9 mouse cellular contexts compared by ENCODE assay signal in genomic region chr11:4308514-4309450, GRCm38 (mm10). TPM values are rescaled to one million over a fixed set of nuclear protein-coding genes. Genes with fewer than 3 reads are reported as not detected.
A peak's percentile ranks its signal among the peaks of the same experiment; 100 is the strongest.
DNase-seq lines count a peak whose midpoint lies in the region; ATAC-seq and TF ChIP-seq lines count a peak whose summit lies in the region.
"Had no signal": no experiment of that assay in that cellular context is flagged by ENCODE, and none has a peak within 500 bp of the region (broad histone marks: within the 10 kb centered on the region; RNA-seq: fewer than 3 reads in every experiment).

No protein-coding gene starts in this region.

- H3K4me1 ChIP-seq in forebrain, embryonic 12.5 days, result peaks cover 12% of the 10 kb centered on the region
- H3K4me1 ChIP-seq in forebrain, embryonic 16.5 days (replicated peaks; ENCODE audit: control insufficient read depth, insufficient read depth, low read length), result no peaks in the 10 kb centered on the region; the same call in 1 of the 2 replicates
- peaks cover 5% of the 10 kb centered on the region for H3K4me1 ChIP-seq in ES-Bruce4 (ENCODE audit: control insufficient read depth, insufficient read depth, low read length)
- peaks cover 9% of the 10 kb centered on the region for H3K4me1 ChIP-seq in forebrain, embryonic 13.5 days
- peaks cover 14% of the 10 kb centered on the region for H3K4me1 ChIP-seq in limb, embryonic 11.5 days (ENCODE audit: control insufficient read depth, insufficient read depth, low read length)
- H3K4me1 ChIP-seq in small intestine, adult 2 months (ENCODE audit: control insufficient read depth, insufficient read depth, insufficient read length, low read length), result peaks cover 2% of the 10 kb centered on the region; the same call in 1 of the 2 replicates

- DNase-seq in limb, embryonic 11.5 days (ENCODE audit: low spot score), result peak; percentile 79
- DNase-seq in adrenal gland, postnatal 4 days (ENCODE audit: low spot score in 2 of 2), result no peak
- DNase-seq in frontal cortex, postnatal 36 days (ENCODE audit: low spot score in 2 of 2), result no peak

- ATAC-seq in forebrain, embryonic 12.5 days (ENCODE audit: low FRiP score), result no peak
- no peak for ATAC-seq in forebrain, embryonic 16.5 days
- no peak for ATAC-seq in forebrain, embryonic 13.5 days
- ATAC-seq in limb, embryonic 11.5 days (ENCODE audit: insufficient number of reproducible peaks, low FRiP score, low TSS enrichment, low read depth), result peak; percentile 79

- no peak overlapping the region for H3K9ac ChIP-seq in forebrain, embryonic 12.5 days
- H3K9ac ChIP-seq in forebrain, embryonic 16.5 days (replicated peaks; ENCODE audit: low read depth, low read length), result no peak overlapping the region
- H3K9ac ChIP-seq in ES-Bruce4 (ENCODE audit: low read depth, poor library complexity, severe bottlenecking), result peak overlapping the region; percentile 16; the same call in 1 of the 2 replicates
- no peak overlapping the region for H3K9ac ChIP-seq in forebrain, embryonic 13.5 days
- peak overlapping the region; percentile 59 for H3K9ac ChIP-seq in limb, embryonic 11.5 days (ENCODE audit: low read length)

- TF ChIP-seq CTCF in ES-Bruce4 (IDR thresholded peaks at IDR 0.05; ENCODE audit: low read depth, low read length), result no peak
- no peak for TF ChIP-seq CTCF in small intestine, adult 2 months (IDR thresholded peaks at IDR 0.05; ENCODE audit: extremely low read depth, insufficient read length, insufficient replicate concordance, low read depth, low read length)

- H3K36me3 ChIP-seq in forebrain, embryonic 12.5 days (replicated peaks), result no peaks in the 10 kb centered on the region
- H3K36me3 ChIP-seq in forebrain, embryonic 16.5 days (ENCODE audit: control insufficient read depth, insufficient read depth), result no peaks in the 10 kb centered on the region
- H3K36me3 ChIP-seq in ES-Bruce4 (ENCODE audit: control insufficient read depth, insufficient read depth, low read length, poor library complexity, severe bottlenecking), result no peaks in the 10 kb centered on the region
- H3K36me3 ChIP-seq in forebrain, embryonic 13.5 days (ENCODE audit: poor library complexity, severe bottlenecking), result no peaks in the 10 kb centered on the region
- no peaks in the 10 kb centered on the region for H3K36me3 ChIP-seq in limb, embryonic 11.5 days (ENCODE audit: control insufficient read depth, insufficient read depth, low read length)
- H3K36me3 ChIP-seq in small intestine, adult 2 months (ENCODE audit: control insufficient read depth, insufficient read depth, low read length), result no peaks in the 10 kb centered on the region
- H3K36me3 ChIP-seq: G1E had no signal

- peak overlapping the region; percentile 29; the same call in 1 of the 2 replicates for H3K4me2 ChIP-seq in forebrain, embryonic 12.5 days
- H3K4me2 ChIP-seq in forebrain, embryonic 16.5 days (ENCODE audit: low read length), result no peak overlapping the region
- 0 out of 2 replicates have a peak overlapping the region, but pooled peaks have one; percentile 10 for H3K4me2 ChIP-seq in forebrain, embryonic 13.5 days
- peak overlapping the region; percentile 38 for H3K4me2 ChIP-seq in limb, embryonic 11.5 days (ENCODE audit: low read depth, severe bottlenecking)

- WGBS in forebrain, embryonic 12.5 days, result 41% methylated on average over 25 of the region's 25 CpGs
- 44% methylated on average over 25 of the region's 25 CpGs for WGBS in forebrain, embryonic 16.5 days
- 38% methylated on average over 25 of the region's 25 CpGs for WGBS in forebrain, embryonic 13.5 days
- WGBS in limb, embryonic 11.5 days, result 18% methylated on average over 25 of the region's 25 CpGs
- WGBS in small intestine, adult 2 months, result 56% methylated on average over 25 of the region's 25 CpGs

- H3K27me3 ChIP-seq in forebrain, embryonic 12.5 days, result peaks cover 51% of the 10 kb centered on the region
- H3K27me3 ChIP-seq in forebrain, embryonic 16.5 days (replicated peaks; ENCODE audit: control insufficient read depth, insufficient read depth, low read length), result no peaks in the 10 kb centered on the region
- no peaks in the 10 kb centered on the region for H3K27me3 ChIP-seq in ES-Bruce4 (ENCODE audit: control insufficient read depth, insufficient read depth, low read length, poor library complexity, severe bottlenecking)
- H3K27me3 ChIP-seq in forebrain, embryonic 13.5 days, result peaks cover 5% of the 10 kb centered on the region; the same call in 1 of the 2 replicates
- no peaks in the 10 kb centered on the region for H3K27me3 ChIP-seq in limb, embryonic 11.5 days (ENCODE audit: control insufficient read depth, insufficient read depth, low read length)
- H3K27me3 ChIP-seq in small intestine, adult 2 months (ENCODE audit: control insufficient read depth, insufficient read depth, low read length), result no peaks in the 10 kb centered on the region

- H3K9me3 ChIP-seq in forebrain, embryonic 12.5 days, result no peaks in the 10 kb centered on the region
- H3K9me3 ChIP-seq in forebrain, embryonic 16.5 days (ENCODE audit: control insufficient read depth, low read length), result no peaks in the 10 kb centered on the region
- no peaks in the 10 kb centered on the region for H3K9me3 ChIP-seq in ES-Bruce4 (replicated peaks; ENCODE audit: control insufficient read depth, insufficient read depth, low read length, poor library complexity, severe bottlenecking)
- H3K9me3 ChIP-seq in forebrain, embryonic 13.5 days (replicated peaks), result no peaks in the 10 kb centered on the region
- H3K9me3 ChIP-seq in limb, embryonic 11.5 days (ENCODE audit: control insufficient read depth, low read length), result no peaks in the 10 kb centered on the region
- H3K9me3 ChIP-seq: G1E had no signal

- TF ChIP-seq POLR2A in ES-Bruce4 (IDR thresholded peaks at IDR 0.05; ENCODE audit: insufficient read depth, low read length), result no peak
- no peak for TF ChIP-seq POLR2A in small intestine, adult 2 months (IDR thresholded peaks at IDR 0.05; ENCODE audit: low read depth, low read length)

- no peak overlapping the region for H3K27ac ChIP-seq in forebrain, embryonic 12.5 days
- no peak overlapping the region for H3K27ac ChIP-seq in forebrain, embryonic 16.5 days (ENCODE audit: low read length)
- no peak overlapping the region for H3K27ac ChIP-seq in ES-Bruce4 (ENCODE audit: insufficient read depth, low read length)
- no peak overlapping the region for H3K27ac ChIP-seq in forebrain, embryonic 13.5 days
- peak overlapping the region; percentile 80 for H3K27ac ChIP-seq in limb, embryonic 11.5 days (replicated peaks; ENCODE audit: low read depth, low read length)
- peak overlapping the region; percentile 44; the same call in 1 of the 2 replicates for H3K27ac ChIP-seq in small intestine, adult 2 months (ENCODE audit: insufficient read depth, low read depth, low read length)

- no peak overlapping the region for H3K4me3 ChIP-seq in forebrain, embryonic 12.5 days (replicated peaks)
- no peak overlapping the region for H3K4me3 ChIP-seq in forebrain, embryonic 16.5 days (replicated peaks; ENCODE audit: low read length)
- H3K4me3 ChIP-seq in ES-Bruce4 (ENCODE audit: low read depth, low read length), result no peak overlapping the region
- no peak overlapping the region for H3K4me3 ChIP-seq in forebrain, embryonic 13.5 days
- peak overlapping the region; percentile 5; the same call in 1 of the 2 replicates for H3K4me3 ChIP-seq in limb, embryonic 11.5 days (ENCODE audit: low read depth, low read length)
- H3K4me3 ChIP-seq in small intestine, adult 2 months (ENCODE audit: low read depth, low read length), result no peak overlapping the region

- TF ChIP-seq EP300 in ES-Bruce4 (IDR thresholded peaks at IDR 0.05; ENCODE audit: insufficient read depth, low read depth, low read length), result no peak

RNA-seq across cellular contexts. Expression of gene Lif, which starts 51.4 kb away (rescaled TPM):
- 0.06 TPM in 1 of 2 replicates, not detected in the other for polyA plus RNA-seq in forebrain, embryonic 12.5 days (2016; fragmentation: Nextera tagmentation; extraction: Ambion mirVana)
- polyA plus RNA-seq in forebrain, embryonic 16.5 days (2015; fragmentation: Nextera tagmentation; extraction: Ambion mirVana), result 0.05 TPM in 1 of 2 replicates, not detected in the other
- polyA plus RNA-seq in ES-Bruce4 (2011; ENCODE audit: insufficient read depth, insufficient read length, low read depth, missing spikeins), result 12.1 and 13.3 TPM in 2 replicates
- 0.04 TPM in 1 of 2 replicates, not detected in the other for polyA plus RNA-seq in forebrain, embryonic 13.5 days (2015; fragmentation: Nextera tagmentation; extraction: Ambion mirVana)
- polyA plus RNA-seq in limb, embryonic 11.5 days (2014; fragmentation: Nextera tagmentation; extraction: Ambion mirVana), result 0.04 and 0.05 TPM in 2 replicates
- 1.5 and 5.6 TPM in 2 replicates for polyA plus RNA-seq in small intestine, adult 2 months (2012; rRNA removed)
- total RNA-seq in adrenal gland, postnatal 4 days (2021), result under 1 TPM; 0.76 to 0.99 TPM

Comparison
In these comparisons a context has a peak if more than half of its experiments do, and no peak if none do; other contexts are left out.
1. H3K27ac ChIP-seq: peak in limb, embryonic 11.5 days (single experiment) and small intestine, adult 2 months (single experiment); none in forebrain, embryonic 12.5 days (single experiment), forebrain, embryonic 16.5 days (single experiment), ES-Bruce4 (single experiment) and forebrain, embryonic 13.5 days (single experiment).
2. H3K9ac ChIP-seq: peak in ES-Bruce4 (single experiment) and limb, embryonic 11.5 days (single experiment); none in forebrain, embryonic 12.5 days (single experiment), forebrain, embryonic 16.5 days (single experiment) and forebrain, embryonic 13.5 days (single experiment).